Mouse (Mus musculus) gastrocnemius, postnatal 10 days (tissue): ENCODE results near the gene Olfr109. TPM values are rescaled to one million over a fixed set of nuclear protein-coding genes. Genes with fewer than 3 reads are reported as not detected.

Source experiments
- DNase-seq: peaks from one replicate; pipeline ENCODE4 v3.0.0; 2021; ENCODE audit warnings: mixed read lengths
- long read RNA-seq, 2 experiments: library from polyadenylated mRNA; stranded (forward); transcript quantifications; one replicate each; pipeline ENCODE4 v2.0.0; 2021
- total RNA-seq, 2 experiments: library from RNA; stranded (reverse); gene quantifications; 2 replicates each; pipeline ENCODE4 v1.2.3; 2021

The Olfr109 gene
- total RNA-seq = not detected
- long read RNA-seq, experiment 1 = 0 reads
- long read RNA-seq, experiment 2 = 0 reads

DNA sequence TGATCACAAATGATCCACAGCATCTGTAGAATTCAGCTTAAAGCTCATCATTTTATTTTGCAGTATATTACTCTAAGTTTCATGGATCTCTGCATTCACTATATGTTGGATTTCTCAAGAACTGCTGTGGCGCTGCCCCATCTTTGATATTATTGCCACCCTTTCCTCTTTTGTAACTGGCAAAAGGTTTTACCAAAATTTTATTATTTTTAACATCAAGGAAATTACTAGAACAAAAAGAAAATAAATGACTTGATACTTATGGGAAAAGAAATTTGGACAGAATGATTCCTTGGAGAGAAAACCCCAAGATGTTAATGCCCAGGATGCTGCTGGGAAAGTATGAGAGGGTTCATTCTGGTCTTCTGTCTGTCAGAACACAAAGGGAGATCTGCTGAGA, at the start of gene Olfr109:
Gene Olfr109, plus strand, starts transcription at position 301 of the 400 bp plus-strand sequence.
- no peak for DNase-seq

DNA sequence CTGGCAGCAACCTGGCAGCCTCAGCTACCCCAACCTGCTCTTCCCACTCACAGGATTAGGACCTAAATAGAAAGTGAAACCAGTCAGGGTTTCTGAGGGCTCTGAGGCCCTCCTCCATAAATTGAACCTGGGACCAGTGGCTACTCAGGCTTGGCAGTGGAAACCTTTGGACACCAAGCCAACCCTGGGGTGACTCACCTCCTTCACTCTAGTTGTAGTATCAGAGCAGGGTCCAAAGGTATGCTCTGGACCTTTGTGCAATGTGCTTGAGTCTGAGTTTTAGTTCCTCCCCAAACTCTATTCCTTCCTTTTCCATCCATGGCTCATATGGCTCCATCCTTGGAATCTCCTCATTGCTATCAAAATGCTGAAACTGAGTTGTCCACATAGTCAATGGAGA, 45.3 kb upstream of the Olfr109 start:
- no peak for DNase-seq

DNA sequence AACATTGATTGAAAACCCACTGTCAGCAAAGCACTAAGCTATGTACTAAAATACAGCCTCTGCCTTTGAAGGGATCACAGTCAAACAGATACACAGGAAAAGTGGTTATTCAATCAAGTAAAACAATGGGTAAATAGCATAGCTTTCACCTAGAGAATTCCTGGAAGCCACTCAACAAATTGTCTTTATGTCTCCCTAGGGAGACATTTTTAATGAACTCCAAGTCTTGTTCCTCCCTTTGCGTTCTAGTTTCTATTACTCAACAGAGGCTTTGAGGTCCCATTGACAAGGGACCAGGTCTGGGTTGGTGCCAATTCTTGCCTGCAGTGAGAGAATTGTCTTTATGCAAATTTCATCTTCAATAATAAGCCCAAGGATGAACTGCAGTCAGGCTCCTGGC, 13.5 kb upstream of the Olfr109 start, which contains the start of gene Olfr108:
Gene Olfr108, plus strand, starts transcription at position 301 of the 400 bp plus-strand sequence.
- no peak for DNase-seq

DNA sequence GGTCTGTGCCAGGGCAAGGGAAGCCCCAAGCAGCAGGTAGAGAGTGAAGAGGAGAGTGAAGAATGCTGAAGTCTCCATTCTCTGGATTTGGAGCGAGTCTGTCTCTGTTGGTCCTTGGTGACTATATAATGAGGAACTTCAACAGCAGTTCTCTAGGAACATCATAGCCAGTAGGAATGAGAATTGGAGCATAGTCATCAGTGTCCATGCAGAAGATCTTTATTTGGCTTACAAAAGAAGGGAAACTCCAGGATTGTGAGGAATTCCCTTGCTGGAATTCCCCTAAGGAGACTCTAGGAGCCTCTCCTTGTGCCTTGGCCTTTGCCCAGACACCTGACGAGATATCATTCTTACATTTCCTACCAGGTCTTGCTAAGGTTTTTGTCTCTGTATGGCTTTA, 24.7 kb downstream of the Olfr109 start, which contains the start of gene H2-M2:
Gene H2-M2, minus strand, starts transcription at position 101 of the 400 bp plus-strand sequence.
- DNase-seq = no peak

DNA sequence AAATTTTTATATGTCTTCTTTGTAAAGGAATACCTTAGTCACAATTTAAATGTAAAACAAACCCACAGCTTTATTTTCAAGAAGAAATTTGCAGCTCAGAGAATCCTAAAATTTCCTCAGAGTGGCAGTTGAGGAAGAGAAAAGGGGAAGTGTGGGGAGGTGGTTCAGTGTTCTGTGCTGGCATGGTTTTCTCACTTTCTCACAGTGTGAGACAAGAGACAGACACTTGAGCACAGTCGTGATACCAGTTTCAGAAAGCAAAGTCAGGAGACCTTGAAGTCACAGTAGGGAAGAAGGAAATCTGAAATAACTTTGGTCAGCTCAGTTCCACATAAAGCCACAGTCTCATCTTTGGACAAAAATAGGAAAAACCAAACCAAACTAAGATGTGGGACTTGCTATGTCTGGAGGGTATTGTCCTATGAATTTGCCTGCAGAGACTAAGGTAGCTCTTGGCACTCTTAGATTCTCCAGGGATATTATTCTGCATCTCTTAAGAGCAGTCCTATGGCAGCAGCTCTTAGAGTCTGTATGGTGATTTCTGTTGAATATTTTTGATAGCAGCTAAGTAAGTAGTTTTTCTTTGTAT, 33.3 kb downstream of the Olfr109 start, which contains the start of gene Olfr110:
Gene Olfr110, plus strand, starts transcription at position 539 of the 589 bp plus-strand sequence.
- DNase-seq = no peak

DNA sequence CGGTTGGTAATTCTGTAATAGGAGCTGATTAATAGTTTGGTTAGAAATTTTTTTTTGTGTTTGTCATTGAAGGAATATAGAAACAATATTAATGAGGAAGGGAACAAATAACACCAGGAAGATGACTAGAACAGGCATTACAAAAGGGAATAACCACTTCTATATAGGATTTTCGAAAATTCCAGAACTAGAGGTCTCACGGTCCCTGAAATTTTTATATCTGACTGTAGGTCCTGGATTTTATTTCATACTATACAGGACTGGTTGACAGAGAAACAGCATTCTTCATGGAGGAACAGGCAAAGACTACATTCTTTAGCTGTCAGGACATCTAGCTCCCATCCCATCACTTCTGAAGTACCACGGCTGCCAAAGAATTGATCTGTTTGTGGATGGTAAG, 49.0 kb downstream of the Olfr109 start, which contains the start of gene Olfr111:
Gene Olfr111, plus strand, starts transcription at position 301 of the 400 bp plus-strand sequence.
- DNase-seq = no peak

Other genes with a start within 250 kb of the Olfr109 start
- gene Olfr95, start 245.8 kb upstream of the Olfr109 start, total RNA-seq = not detected
- not detected for gene Olfr96, start 238.8 kb upstream of the Olfr109 start, total RNA-seq
- gene Olfr97, start 221.6 kb upstream of the Olfr109 start, total RNA-seq = not detected
- gene Olfr98, start 195.2 kb upstream of the Olfr109 start, total RNA-seq = not detected
- 1 to 10 TPM; 1.7 to 2.2 TPM for gene H2-M3, start 188.7 kb upstream of the Olfr109 start, total RNA-seq
- gene Olfr99, start 175.5 kb upstream of the Olfr109 start, total RNA-seq = not detected
- not detected for gene Olfr101, start 154.6 kb upstream of the Olfr109 start, total RNA-seq
- gene Olfr102, start 141.9 kb upstream of the Olfr109 start, total RNA-seq = not detected
- gene Olfr103, start 119.2 kb upstream of the Olfr109 start, total RNA-seq = not detected
- gene Olfr104-ps, start 99.3 kb upstream of the Olfr109 start, total RNA-seq = not detected
- not detected for gene Olfr105-ps, start 79.9 kb upstream of the Olfr109 start, total RNA-seq
- not detected for gene Olfr106-ps, start 68.5 kb upstream of the Olfr109 start, total RNA-seq
- gene Olfr107, start 59.7 kb upstream of the Olfr109 start, total RNA-seq = not detected
- not detected for gene Olfr108, start 13.4 kb upstream of the Olfr109 start, total RNA-seq
- gene H2-M2, start 24.6 kb downstream of the Olfr109 start, total RNA-seq = not detected
- gene Olfr110, start 33.6 kb downstream of the Olfr109 start, total RNA-seq = not detected
- gene Olfr111, start 49.1 kb downstream of the Olfr109 start, total RNA-seq = not detected
- not detected for gene Olfr112, start 110.5 kb downstream of the Olfr109 start, total RNA-seq
- gene Olfr113, start 118.7 kb downstream of the Olfr109 start, total RNA-seq = not detected
- not detected for gene Olfr114, start 133.8 kb downstream of the Olfr109 start, total RNA-seq
- gene Olfr115, start 168.2 kb downstream of the Olfr109 start, total RNA-seq = under 1 TPM; 0.11 to 0.26 TPM
- not detected for gene Olfr116, start 168.3 kb downstream of the Olfr109 start, total RNA-seq
- gene Olfr117, start 204.9 kb downstream of the Olfr109 start, total RNA-seq = not detected
- not detected for gene Olfr118, start 208.1 kb downstream of the Olfr109 start, total RNA-seq
- gene Olfr119, start 237.6 kb downstream of the Olfr109 start, total RNA-seq = not detected